Mouse (Mus musculus): ENCODE results near the gene Pole2. TPM values are rescaled to one million over a fixed set of nuclear protein-coding genes. Genes with fewer than 3 reads are reported as not detected.

Pole2 gene
- total and polyA plus RNA-seq, 2 experiments, result 0.24 to 0.74 TPM

GRCm38 (mm10) chr12:69181800-69182199, 46.2 kb downstream of the Pole2 start:
- Histone ChIP-seq H3K27me3 (ENCODE audit: control insufficient read depth, insufficient read depth, low read length) (no peaks in the 10 kb centered on the region), H3K4me3 (ENCODE audit: insufficient read depth, low read depth, low read length) (no peak overlapping the region), H3K27ac (replicated peaks; ENCODE audit: insufficient read depth, low read depth, low read length) (no peak overlapping the region), H3K9ac (ENCODE audit: low read depth, low read length) (no peak overlapping the region), H3K36me3 (ENCODE audit: control insufficient read depth, insufficient read depth, low read length) (peaks cover 3% of the 10 kb centered on the region; the same call in 1 of the 2 replicates), H3K79me2 (ENCODE audit: control insufficient read depth, insufficient read depth, low read length) (peaks cover 11% of the 10 kb centered on the region; the same call in 1 of the 2 replicates), H3K4me1 (ENCODE audit: control insufficient read depth, insufficient read depth, low read length) (peaks cover 7% of the 10 kb centered on the region)
- TF ChIP-seq POLR2A (IDR thresholded peaks at IDR 0.05; ENCODE audit: extremely low read depth, insufficient read depth, low read length), result no peak
- TF ChIP-seq CTCF (IDR thresholded peaks at IDR 0.05; ENCODE audit: low read depth, low read length), result no peak
- WGBS, result 92% methylated on average over 4 of the region's 4 CpGs
- no peak for DNase-seq (ENCODE audit: extremely low read depth, low read depth, low spot score)

- WGBS, result 88% methylated on average over 12 of the region's 12 CpGs
Observed at GRCm38 (mm10) chr12:69179371-69179770, 48.6 kb downstream of the Pole2 start.

DNA sequence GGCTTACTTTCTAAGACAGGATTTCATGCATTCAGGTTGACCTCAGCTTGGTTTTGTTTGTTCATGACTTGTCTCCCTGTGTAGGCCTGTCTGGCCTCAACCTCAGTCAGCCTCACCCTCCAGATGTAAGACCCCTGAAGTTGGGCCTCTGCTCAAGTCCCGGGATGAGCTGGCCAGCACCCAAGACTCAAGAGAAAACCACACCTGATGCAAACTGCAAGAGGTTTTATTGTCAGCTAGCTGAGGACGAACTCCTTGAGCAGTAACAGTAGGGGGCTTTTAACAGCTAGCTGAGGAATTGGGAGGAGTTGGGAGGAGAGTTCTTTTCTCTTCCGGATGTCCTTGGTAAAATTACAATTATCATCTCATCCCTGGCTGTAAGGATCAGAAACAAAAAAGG, 50.5 kb downstream of the Pole2 start:
- H3K27me3 ChIP-seq (ENCODE audit: control insufficient read depth, insufficient read depth, low read length), result no peaks in the 10 kb centered on the region
- H3K9ac ChIP-seq (ENCODE audit: low read depth, low read length), result no peak overlapping the region
- H3K27ac ChIP-seq (replicated peaks; ENCODE audit: insufficient read depth, low read depth, low read length), result no peak overlapping the region
- no peak for DNase-seq (ENCODE audit: extremely low read depth, low read depth, low spot score)
- TF ChIP-seq CTCF (IDR thresholded peaks at IDR 0.05; ENCODE audit: low read depth, low read length), result no peak
- TF ChIP-seq POLR2A (IDR thresholded peaks at IDR 0.05; ENCODE audit: extremely low read depth, insufficient read depth, low read length), result no peak
- no peak overlapping the region for H3K4me3 ChIP-seq (ENCODE audit: insufficient read depth, low read depth, low read length)
- no peaks in the 10 kb centered on the region for H3K4me1 ChIP-seq (ENCODE audit: control insufficient read depth, insufficient read depth, low read length)
- 95% methylated on average over 3 of the region's 3 CpGs for WGBS
- H3K79me2 ChIP-seq (ENCODE audit: control insufficient read depth, insufficient read depth, low read length), result no peaks in the 10 kb centered on the region
- peaks cover 3% of the 10 kb centered on the region; the same call in 1 of the 2 replicates for H3K36me3 ChIP-seq (ENCODE audit: control insufficient read depth, insufficient read depth, low read length)

More at GRCm38 (mm10) chr12:69179371-69179770, 48.6 kb downstream of the Pole2 start:
- Histone ChIP-seq H3K36me3 (ENCODE audit: control insufficient read depth, insufficient read depth, low read length) (peaks cover 3% of the 10 kb centered on the region; the same call in 1 of the 2 replicates), H3K79me2 (ENCODE audit: control insufficient read depth, insufficient read depth, low read length) (no peaks in the 10 kb centered on the region), H3K4me3 (ENCODE audit: insufficient read depth, low read depth, low read length) (no peak overlapping the region), H3K27ac (replicated peaks; ENCODE audit: insufficient read depth, low read depth, low read length) (no peak overlapping the region), H3K4me1 (ENCODE audit: control insufficient read depth, insufficient read depth, low read length) (no peaks in the 10 kb centered on the region), H3K9ac (ENCODE audit: low read depth, low read length) (no peak overlapping the region), H3K27me3 (ENCODE audit: control insufficient read depth, insufficient read depth, low read length) (no peaks in the 10 kb centered on the region)
- no peak for DNase-seq (ENCODE audit: extremely low read depth, low read depth, low spot score)
- no peak for TF ChIP-seq CTCF (IDR thresholded peaks at IDR 0.05; ENCODE audit: low read depth, low read length)
- TF ChIP-seq POLR2A (IDR thresholded peaks at IDR 0.05; ENCODE audit: extremely low read depth, insufficient read depth, low read length), result no peak

GRCm38 (mm10) chr12:69175975-69176374, 52.0 kb downstream of the Pole2 start:
- no peaks in the 10 kb centered on the region for H3K36me3 ChIP-seq (ENCODE audit: control insufficient read depth, insufficient read depth, low read length)
- no peak for DNase-seq (ENCODE audit: extremely low read depth, low read depth, low spot score)
- TF ChIP-seq POLR2A (IDR thresholded peaks at IDR 0.05; ENCODE audit: extremely low read depth, insufficient read depth, low read length) (no peak), CTCF (IDR thresholded peaks at IDR 0.05; ENCODE audit: low read depth, low read length) (no peak)
- H3K4me3 ChIP-seq (ENCODE audit: insufficient read depth, low read depth, low read length), result no peak overlapping the region
- no peak overlapping the region for H3K9ac ChIP-seq (ENCODE audit: low read depth, low read length)
- H3K27me3 ChIP-seq (ENCODE audit: control insufficient read depth, insufficient read depth, low read length), result no peaks in the 10 kb centered on the region
- H3K27ac ChIP-seq (replicated peaks; ENCODE audit: insufficient read depth, low read depth, low read length), result no peak overlapping the region
- H3K79me2 ChIP-seq (ENCODE audit: control insufficient read depth, insufficient read depth, low read length), result no peaks in the 10 kb centered on the region
- no peaks in the 10 kb centered on the region for H3K4me1 ChIP-seq (ENCODE audit: control insufficient read depth, insufficient read depth, low read length)
- whole genome bisulfite sequencing, result 83% methylated on average over 3 of the region's 3 CpGs

GRCm38 (mm10) chr12:69171307-69171706, 56.7 kb downstream of the Pole2 start:
- no peaks in the 10 kb centered on the region for H3K79me2 ChIP-seq (ENCODE audit: control insufficient read depth, insufficient read depth, low read length)
- H3K27ac ChIP-seq (replicated peaks; ENCODE audit: insufficient read depth, low read depth, low read length), result no peak overlapping the region
- H3K4me1 ChIP-seq (ENCODE audit: control insufficient read depth, insufficient read depth, low read length), result peaks cover 2% of the 10 kb centered on the region; the same call in 1 of the 2 replicates
- DNase-seq (ENCODE audit: extremely low read depth, low read depth, low spot score), result no peak
- H3K36me3 ChIP-seq (ENCODE audit: control insufficient read depth, insufficient read depth, low read length), result no peaks in the 10 kb centered on the region
- WGBS, result 97% methylated on average over 2 of the region's 2 CpGs
- H3K4me3 ChIP-seq (ENCODE audit: insufficient read depth, low read depth, low read length), result no peak overlapping the region
- no peaks in the 10 kb centered on the region for H3K27me3 ChIP-seq (ENCODE audit: control insufficient read depth, insufficient read depth, low read length)
- no peak overlapping the region for H3K9ac ChIP-seq (ENCODE audit: low read depth, low read length)
- TF ChIP-seq CTCF (IDR thresholded peaks at IDR 0.05; ENCODE audit: low read depth, low read length) (no peak), POLR2A (IDR thresholded peaks at IDR 0.05; ENCODE audit: extremely low read depth, insufficient read depth, low read length) (no peak)

- Histone ChIP-seq H3K27ac (replicated peaks; ENCODE audit: insufficient read depth, low read depth, low read length) (peak within 1 kb of the TSS; percentile 66), H3K79me2 (ENCODE audit: control insufficient read depth, insufficient read depth, low read length) (no peaks in the 10 kb centered on the region), H3K4me1 (ENCODE audit: control insufficient read depth, insufficient read depth, low read length) (peaks cover 2% of the 10 kb centered on the region; the same call in 1 of the 2 replicates), H3K36me3 (ENCODE audit: control insufficient read depth, insufficient read depth, low read length) (no peaks in the 10 kb centered on the region), H3K9ac (ENCODE audit: low read depth, low read length) (peak within 1 kb of the TSS; percentile 80), H3K27me3 (ENCODE audit: control insufficient read depth, insufficient read depth, low read length) (no peaks in the 10 kb centered on the region), H3K4me3 (ENCODE audit: insufficient read depth, low read depth, low read length) (peak within 1 kb of the TSS; percentile 68)
- peak; percentile 63 for DNase-seq (ENCODE audit: extremely low read depth, low read depth, low spot score)
- under 1% methylated on average over 40 of the region's 40 CpGs for WGBS
- TF ChIP-seq POLR2A (IDR thresholded peaks at IDR 0.05; ENCODE audit: extremely low read depth, insufficient read depth, low read length) (no peak), CTCF (IDR thresholded peaks at IDR 0.05; ENCODE audit: low read depth, low read length) (no peak)
Observed at GRCm38 (mm10) chr12:69168461-69169106, 59.4 kb downstream of the Pole2 start, which contains the start of gene Lrr1. Gene Lrr1 (plus strand): TSS chr12:69168814.

All from liver, adult 2 months (tissue).